Mouse (Mus musculus) ES-E14 (cell line): ENCODE measurements around the gene Tpbg. TPM values are rescaled to one million over a fixed set of nuclear protein-coding genes. Genes with fewer than 3 reads are reported as not detected.

Source experiments
- DNase-seq: peaks from one replicate; pipeline ENCODE4 v3.0.0-alpha.2; 2013; ENCODE audit warnings: low read depth, low spot score
- H3K27ac ChIP-seq: 2 replicates; pipeline ENCODE4 v1.5.1; 2012; ENCODE audit warnings: low read depth, mild to moderate bottlenecking, low read length, moderate library complexity, mixed read lengths; ENCODE audit not compliant: poor library complexity, insufficient read depth, severe bottlenecking
- H3K36me3 ChIP-seq: 2 replicates; pipeline ENCODE4 v1.6.1; 2012; ENCODE audit warnings: mild to moderate bottlenecking, low read length, moderate library complexity, mixed read lengths; ENCODE audit not compliant: control insufficient read depth, poor library complexity, insufficient read depth, severe bottlenecking
- H3K4me1 ChIP-seq, 2 experiments: fragments of 150-350 bp in 1 of 2; sonication (generic) in 1 of 2; 2 replicates each; pipeline ENCODE4 v1.6.1; 2012; ENCODE audit warnings: low read length in 2 of 2, mild to moderate bottlenecking in 1 of 2, mixed read lengths in 1 of 2; ENCODE audit not compliant: control insufficient read depth in 2 of 2, insufficient read depth in 2 of 2, poor library complexity in 1 of 2
- H3K4me3 ChIP-seq, 2 experiments: fragments of 150-350 bp in 1 of 2; sonication (generic) in 1 of 2; 2 replicates each; pipeline ENCODE4 v1.5.1; 2012; ENCODE audit warnings: low read length in 2 of 2, low read depth in 1 of 2, mild to moderate bottlenecking in 1 of 2, mixed read lengths in 1 of 2; ENCODE audit not compliant: insufficient read depth in 1 of 2, poor library complexity in 1 of 2, severe bottlenecking in 1 of 2
- H3K9ac ChIP-seq: 2 replicates; pipeline ENCODE4 v1.6.1; 2012; ENCODE audit warnings: low read depth, mild to moderate bottlenecking, low read length, mixed read lengths; ENCODE audit not compliant: poor library complexity, insufficient read depth, severe bottlenecking
- H3K9me3 ChIP-seq: fragments of 150-350 bp; sonication (generic); 2 replicates; pipeline ENCODE4 v1.6.1; 2012; ENCODE audit warnings: low read depth, mild to moderate bottlenecking, low read length; ENCODE audit not compliant: control insufficient read depth, insufficient read depth
- CHD2 ChIP-seq: IDR thresholded peaks from 2 replicates; pipeline ENCODE4 v1.6.1; 2014; ENCODE audit warnings: mild to moderate bottlenecking, low read depth, low read length, inconsistent platforms
- HCFC1 ChIP-seq: IDR thresholded peaks from 2 replicates; pipeline ENCODE4 v1.6.1; 2012; ENCODE audit warnings: low read length, inconsistent platforms, borderline replicate concordance; ENCODE audit not compliant: insufficient read depth
- MAFK ChIP-seq: IDR thresholded peaks from 2 replicates; pipeline ENCODE4 v1.6.1; 2014; ENCODE audit warnings: mild to moderate bottlenecking, low read depth, low read length, inconsistent platforms; ENCODE audit not compliant: insufficient read depth
- ZC3H11A ChIP-seq: IDR thresholded peaks from 2 replicates; pipeline ENCODE4 v1.6.1; 2012; ENCODE audit warnings: low read depth, mild to moderate bottlenecking, inconsistent platforms, low read length, borderline replicate concordance
- ZNF384 ChIP-seq: IDR thresholded peaks from 2 replicates; pipeline ENCODE4 v1.6.1; 2012; ENCODE audit warnings: low read depth, low read length, inconsistent platforms
- in situ Hi-C, 2 experiments: fragments of 600-800 bp; cut with MboI; formaldehyde crosslinking; loops; one replicate each; pipeline ENCODE4 v1.15.1; 2025; ENCODE audit warnings: low sequenced_read_pairs in 2 of 2, inconsistent platforms in 1 of 2; ENCODE audit not compliant: unreplicated experiment in 2 of 2
- total RNA-seq: library from RNA; depleted of rRNA; stranded (reverse); fragments of 300-350 nt; gene quantifications from 2 replicates; pipeline ENCODE4 v1.2.3, GENCODE M21; 2012; rRNA removed

Gene Tpbg
- total RNA-seq, 1 experiment, result 24.7 TPM

DNA sequence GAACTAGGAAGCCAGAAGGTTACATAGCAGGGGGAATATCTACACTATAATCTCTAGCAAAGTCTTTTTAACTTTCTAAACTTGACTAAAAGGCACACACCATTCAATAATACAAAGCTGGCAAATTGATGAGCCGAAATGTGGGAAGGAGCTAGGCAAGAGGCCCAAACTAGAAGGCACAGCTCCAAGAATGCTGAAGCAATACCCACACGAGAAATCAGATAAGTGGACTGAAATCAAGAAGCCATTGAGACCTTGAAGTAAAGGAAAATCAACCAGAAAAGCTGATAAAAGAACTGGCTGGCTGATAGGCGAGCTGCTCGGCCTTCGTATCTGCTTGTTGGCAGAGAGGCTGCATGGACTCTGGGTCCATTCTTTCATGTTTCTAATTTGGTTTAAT, 51.5 kb downstream of the Tpbg start:
- H3K9me3 ChIP-seq, result no peaks in the 10 kb centered on the region
- H3K36me3 ChIP-seq, result no peaks in the 10 kb centered on the region
- in situ Hi-C loops, result no loop called here
- H3K4me1 ChIP-seq, result no peaks in the 10 kb centered on the region
- H3K27ac ChIP-seq, result no peak overlapping the region
- no peak overlapping the region for H3K4me3 ChIP-seq
- H3K9ac ChIP-seq, result no peak overlapping the region
- DNase-seq, result no peak
- TF ChIP-seq ZC3H11A (no peak), ZNF384 (no peak), MAFK (no peak), CHD2 (no peak), HCFC1 (no peak)

Other genes with a start within 250 kb of the Tpbg start
- 28.4 and 32.8 TPM in 2 replicates for gene Ibtk, start 93.0 kb upstream of the Tpbg start, total RNA-seq